1 mouse cellular context compared by ENCODE assay signal in the genomic region with DNA sequence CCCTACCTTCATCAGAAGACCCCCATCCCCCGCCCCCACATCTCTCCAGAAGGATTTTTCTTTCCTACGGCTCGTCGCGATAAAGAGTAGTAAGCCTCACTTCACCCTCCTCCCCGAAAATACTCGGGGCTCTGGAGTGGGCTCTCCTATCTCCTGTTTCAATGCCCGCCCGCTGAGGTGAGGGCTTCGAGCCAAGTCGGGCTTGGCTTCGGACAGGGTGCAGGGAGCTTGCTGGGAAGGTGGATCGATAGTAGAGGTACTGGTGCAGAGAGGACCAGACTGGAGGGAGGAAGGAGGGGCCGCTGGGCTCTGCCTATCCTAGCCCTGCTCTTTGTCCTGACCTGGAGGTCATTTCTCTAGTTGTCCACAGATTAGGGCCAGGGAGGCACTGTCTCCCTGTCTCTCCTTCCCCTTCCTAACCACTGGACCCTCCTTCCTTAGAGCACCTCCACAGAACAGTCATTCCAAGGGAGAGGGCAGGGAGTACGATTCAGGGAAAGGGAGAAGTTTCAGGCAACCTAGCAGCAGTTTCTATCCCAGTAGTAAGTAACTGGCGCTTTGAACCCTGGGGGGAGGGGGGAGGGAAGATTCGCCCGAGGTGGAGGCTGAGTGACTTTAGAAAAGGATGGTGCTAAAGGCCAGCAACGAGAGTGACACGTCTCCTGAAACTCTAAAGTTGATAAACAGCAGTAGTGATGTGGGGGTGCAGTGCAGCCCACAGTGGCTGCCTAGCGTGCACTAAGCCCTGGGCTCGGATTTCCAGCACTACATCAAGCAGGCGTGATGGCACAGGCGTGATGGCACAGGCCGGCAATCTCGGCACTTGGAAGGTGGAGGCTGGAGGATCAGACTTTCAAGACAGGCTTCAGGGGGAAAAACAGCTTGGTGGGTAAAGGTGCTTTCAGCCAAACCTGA.
TF ChIP-seq lines count a peak whose summit lies in the region.

No protein-coding gene starts in this region.

TF ChIP-seq in MEL, 35 proteins besides CTCF, POLR2A, EP300 and RAD21:
- no peak for TF ChIP-seq TCF12 (IDR thresholded peaks at IDR 0.05; ENCODE audit: low read depth, low read length)
- TF ChIP-seq MXI1 (IDR thresholded peaks at IDR 0.05; ENCODE audit: low read depth, low read length), result 0 out of 2 replicates have a peak, but pooled peaks have one; percentile 6
TF ChIP-seq in MEL: peak in this region for 1.
